Mouse (Mus musculus) stomach, embryonic 14.5 days (tissue): Measurements from ENCODE around the gene Nfic. TPM values are rescaled to one million over a fixed set of nuclear protein-coding genes. Genes with fewer than 3 reads are reported as not detected.

Experiments
- ATAC-seq: fragments of 200-750 bp; cut with Nextera tagmentation; 2 replicates; pipeline ENCODE4 v1.8.0; 2017; ENCODE audit warnings: low read depth, moderate TSS enrichment; ENCODE audit not compliant: insufficient number of reproducible peaks, insufficient read depth, low FRiP score
- H3K27ac ChIP-seq: fragments of 300-500 bp; sonication (generic); 2 replicates; pipeline ENCODE4 v1.5.1; 2014; ENCODE audit warnings: mild to moderate bottlenecking, low read length, moderate library complexity, mixed read lengths
- H3K27me3 ChIP-seq: fragments of 300-500 bp; sonication (generic); 2 replicates; pipeline ENCODE4 v1.6.1; 2014; ENCODE audit warnings: low read length, control low read depth, mixed read lengths; ENCODE audit not compliant: control insufficient read depth, insufficient read depth
- H3K36me3 ChIP-seq: fragments of 300-500 bp; sonication (generic); 2 replicates; pipeline ENCODE4 v1.6.1; 2014; ENCODE audit warnings: mild to moderate bottlenecking, control low read depth, low read length, moderate library complexity, mixed read lengths; ENCODE audit not compliant: control insufficient read depth, insufficient read depth
- H3K4me1 ChIP-seq: fragments of 300-500 bp; sonication (generic); 2 replicates; pipeline ENCODE4 v1.6.1; 2014; ENCODE audit warnings: low read length, control low read depth, mixed read lengths; ENCODE audit not compliant: control insufficient read depth, insufficient read depth
- H3K4me2 ChIP-seq: fragments of 300-500 bp; sonication (generic); replicated peaks from 2 replicates; pipeline ENCODE4 v1.6.1; 2014; ENCODE audit warnings: low read depth, low read length, control low read depth
- H3K4me3 ChIP-seq: fragments of 300-500 bp; sonication (generic); 2 replicates; pipeline ENCODE4 v1.5.1; 2014; ENCODE audit warnings: low read depth, low read length, control low read depth
- H3K9ac ChIP-seq: fragments of 300-500 bp; sonication (generic); replicated peaks from 2 replicates; pipeline ENCODE4 v1.6.1; 2014; ENCODE audit warnings: low read depth, mild to moderate bottlenecking, control low read depth, low read length, moderate library complexity, mixed read lengths
- H3K9me3 ChIP-seq: fragments of 300-500 bp; sonication (generic); 2 replicates; pipeline ENCODE4 v1.6.1; 2016; ENCODE audit warnings: low read depth, low read length, control low read depth; ENCODE audit not compliant: control insufficient read depth
- WGBS: fragments of 180-500 bp; shearing (Covaris S2); extraction: QIAGEN DNeasy Blood & Tissue Kit; methylation state at CpG from one replicate; pipeline ENCODE4 v1.1.7; 2014; 5-methylcytosine and 5-hydroxymethylcytosine counted together
- polyA plus RNA-seq: library from polyadenylated mRNA; unstranded; fragments of >200 nt; fragmentation: Nextera tagmentation; extraction: Ambion mirVana; gene quantifications from 2 replicates; pipeline ENCODE4 v1.2.1, GENCODE M21; 2014

Nfic gene
- polyA plus RNA-seq, 1 experiment from 2014 or later, result 80.1 TPM

GRCm38 (mm10) chr10:81376561-81377361 is 78.7 kb downstream of the Nfic start:
- ATAC-seq, result no peak
- WGBS, result 36% methylated on average over 6 of the region's 6 CpGs
- Histone ChIP-seq H3K4me2 (peak overlapping the region; percentile 79), H3K9me3 (no peaks in the 10 kb centered on the region), H3K27me3 (no peaks in the 10 kb centered on the region), H3K36me3 (peaks cover 33% of the 10 kb centered on the region; the same call in 1 of the 2 replicates), H3K4me1 (peaks cover 16% of the 10 kb centered on the region), H3K4me3 (peak overlapping the region; percentile 79), H3K27ac (no peak overlapping the region), H3K9ac (peak overlapping the region; percentile 89; the same call in 1 of the 2 replicates)

GRCm38 (mm10) chr10:81375322-81375721 is 80.1 kb downstream of the Nfic start:
- Histone ChIP-seq H3K4me3 (no peak overlapping the region), H3K4me2 (no peak overlapping the region), H3K9ac (no peak overlapping the region), H3K27me3 (no peaks in the 10 kb centered on the region), H3K36me3 (peaks cover 45% of the 10 kb centered on the region), H3K27ac (no peak overlapping the region), H3K9me3 (no peaks in the 10 kb centered on the region), H3K4me1 (peaks cover 16% of the 10 kb centered on the region)
- 92% methylated on average over 10 of the region's 10 CpGs for WGBS
- ATAC-seq, result no peak

- Histone ChIP-seq H3K27ac (no peak overlapping the region), H3K9me3 (no peaks in the 10 kb centered on the region), H3K36me3 (peaks cover 57% of the 10 kb centered on the region), H3K4me2 (no peak overlapping the region), H3K4me3 (no peak overlapping the region), H3K9ac (no peak overlapping the region), H3K27me3 (no peaks in the 10 kb centered on the region; the same call in 1 of the 2 replicates), H3K4me1 (peaks cover 23% of the 10 kb centered on the region; the same call in 1 of the 2 replicates)
- 84% methylated on average over 6 of the region's 6 CpGs for WGBS
- no peak for ATAC-seq
These were observed 88.3 kb downstream of the Nfic start for GRCm38 (mm10) chr10:81367207-81367495.

GRCm38 (mm10) chr10:81366477-81367206 is 88.8 kb downstream of the Nfic start:
- Histone ChIP-seq H3K36me3 (peaks cover 53% of the 10 kb centered on the region), H3K27ac (no peak overlapping the region)
- WGBS, result 71% methylated on average over 6 of the region's 6 CpGs

GRCm38 (mm10) chr10:81365672-81366476 is 89.6 kb downstream of the Nfic start, which contains the start of gene 4930404N11Rik:
4930404N11Rik (minus strand) TSS chr10:81365816.
- Histone ChIP-seq H3K27me3 (no peaks in the 10 kb centered on the region; the same call in 1 of the 2 replicates), H3K9me3 (no peaks in the 10 kb centered on the region), H3K27ac (0 out of 2 replicates have a peak within 1 kb of the TSS, but pooled peaks have one; percentile 10), H3K4me3 (peak within 1 kb of the TSS; percentile 29; the same call in 1 of the 2 replicates), H3K9ac (peak within 1 kb of the TSS; percentile 25; the same call in 1 of the 2 replicates), H3K4me1 (peaks cover 23% of the 10 kb centered on the region; the same call in 1 of the 2 replicates), H3K36me3 (peaks cover 47% of the 10 kb centered on the region), H3K4me2 (peak within 1 kb of the TSS; percentile 62)
- no peak for ATAC-seq
- WGBS, result 30% methylated on average over 12 of the region's 12 CpGs

More at GRCm38 (mm10) chr10:81366477-81367206, 88.8 kb downstream of the Nfic start:
- Histone ChIP-seq H3K9me3 (no peaks in the 10 kb centered on the region), H3K4me2 (no peak overlapping the region), H3K4me3 (no peak overlapping the region), H3K27me3 (no peaks in the 10 kb centered on the region; the same call in 1 of the 2 replicates), H3K4me1 (peaks cover 23% of the 10 kb centered on the region; the same call in 1 of the 2 replicates), H3K9ac (no peak overlapping the region)
- ATAC-seq, result no peak

GRCm38 (mm10) chr10:81365073-81365472 is 90.4 kb downstream of the Nfic start:
- Histone ChIP-seq H3K4me3 (0 out of 2 replicates have a peak overlapping the region, but pooled peaks have one; percentile 29), H3K9ac (0 out of 2 replicates have a peak overlapping the region, but pooled peaks have one; percentile 25), H3K4me2 (no peak overlapping the region), H3K4me1 (peaks cover 23% of the 10 kb centered on the region; the same call in 1 of the 2 replicates), H3K9me3 (no peaks in the 10 kb centered on the region), H3K36me3 (peaks cover 40% of the 10 kb centered on the region), H3K27me3 (no peaks in the 10 kb centered on the region; the same call in 1 of the 2 replicates), H3K27ac (0 out of 2 replicates have a peak overlapping the region, but pooled peaks have one; percentile 10)
- no peak; the same call in none of the 2 replicates for ATAC-seq
- 43% methylated on average over 4 of the region's 4 CpGs for WGBS

- H3K4me3 ChIP-seq, result peak overlapping the region; percentile 29; the same call in 1 of the 2 replicates
- 16% methylated on average over 28 of the region's 28 CpGs for WGBS
- no peaks in the 10 kb centered on the region; the same call in 1 of the 2 replicates for H3K27me3 ChIP-seq
- no peaks in the 10 kb centered on the region for H3K9me3 ChIP-seq
- 0 out of 2 replicates have a peak overlapping the region, but pooled peaks have one; percentile 10 for H3K27ac ChIP-seq
- H3K36me3 ChIP-seq, result peaks cover 36% of the 10 kb centered on the region
- peaks cover 23% of the 10 kb centered on the region; the same call in 1 of the 2 replicates for H3K4me1 ChIP-seq
- ATAC-seq, result no peak; the same call in 1 of the 2 replicates
- peak overlapping the region; percentile 25; the same call in 1 of the 2 replicates for H3K9ac ChIP-seq
- peak overlapping the region; percentile 62 for H3K4me2 ChIP-seq
These were observed 90.8 kb downstream of the Nfic start for GRCm38 (mm10) chr10:81364666-81365065.
